Mouse (Mus musculus) lung, postnatal 0 days (tissue): Measurements from ENCODE around the gene Pls1.

Source experiments
- CTCF ChIP-seq: IDR thresholded peaks from 2 replicates; pipeline ENCODE4 v1.5.1; 2016; ENCODE audit warnings: antibody characterized with exemption, mild to moderate bottlenecking
- EP300 ChIP-seq: IDR thresholded peaks from 2 replicates; pipeline ENCODE4 v1.6.1; 2016; ENCODE audit warnings: antibody characterized with exemption, mild to moderate bottlenecking, control low read depth

- peak; percentile 31 for TF ChIP-seq CTCF
- no peak for TF ChIP-seq EP300
Measured at GRCm38 (mm10) chr9:95708943-95709342, 136.2 kb downstream of the Pls1 start.
